ENCODE assay signal across 15 mouse cellular contexts in the genomic region with DNA sequence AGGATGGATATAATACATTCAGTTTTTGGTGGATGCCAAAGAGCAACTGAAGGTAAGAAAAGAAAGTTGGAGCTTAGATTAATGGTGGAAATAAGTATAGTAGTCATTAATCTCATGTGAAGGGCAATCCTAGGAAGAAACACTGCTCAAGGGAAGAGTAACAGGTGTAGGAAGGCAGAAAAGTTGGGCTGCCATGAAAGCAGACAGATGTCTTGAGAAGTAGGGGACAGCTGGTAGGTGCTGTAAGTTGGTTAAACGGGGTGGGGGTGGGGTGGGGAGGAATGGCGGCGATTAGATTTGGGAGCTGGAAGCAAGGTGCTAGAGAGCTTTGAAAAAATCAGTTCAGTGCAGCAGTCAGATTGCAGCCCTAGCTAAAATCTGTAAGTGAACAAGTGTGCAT.
"Had no signal": no experiment of that assay in that cellular context is flagged by ENCODE, and none has a peak within 500 bp of the region (broad histone marks: within the 10 kb centered on the region; RNA-seq: fewer than 3 reads in every experiment).

No protein-coding gene starts in this region.

- H3K36me3 ChIP-seq: neural tube, embryonic 13.5 days; neural tube, embryonic 15.5 days; stomach, embryonic 15.5 days had no signal

- H3K27me3 ChIP-seq: neural tube, embryonic 13.5 days; neural tube, embryonic 15.5 days; stomach, embryonic 15.5 days had no signal

- H3K4me3 ChIP-seq: neural tube, embryonic 13.5 days; neural tube, embryonic 15.5 days; stomach, embryonic 15.5 days had no signal

- DNase-seq: retina, postnatal 1 day; right cerebral cortex, adult 18-20 months; right cerebral cortex, postnatal 14 days; right cerebral cortex, postnatal 25 days; right cerebral cortex, postnatal 4 days; spleen, adult 18-20 months; thymus, adult 18-20 months; thymus, adult 2 months; thymus, postnatal 14 days; thymus, postnatal 25 days; thymus, postnatal 36 days; thymus, postnatal 4 days had no signal

- H3K4me2 ChIP-seq: neural tube, embryonic 13.5 days; neural tube, embryonic 15.5 days; stomach, embryonic 15.5 days had no signal
